Mouse (Mus musculus): ENCODE measurements around the gene Rnf43.

DNA sequence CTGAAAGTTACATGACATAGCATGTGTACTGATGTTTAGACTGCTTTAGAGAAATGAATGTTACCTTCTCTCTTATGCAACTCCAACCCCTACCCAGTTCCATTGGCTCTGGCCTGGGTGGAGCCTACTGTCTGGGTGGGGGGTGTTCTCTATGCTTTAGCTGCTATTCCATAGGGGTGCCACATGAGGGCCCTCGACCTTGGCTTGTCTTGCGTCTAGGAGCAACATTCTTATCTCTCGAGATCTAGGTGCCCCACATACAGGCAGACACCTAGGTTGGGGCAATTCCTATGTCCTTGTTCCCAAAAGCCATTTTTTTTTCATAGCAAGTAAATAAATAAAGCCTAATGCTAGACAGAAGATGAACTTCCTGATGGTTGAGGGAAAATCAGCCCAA is 97.1 kb downstream of the Rnf43 start:
- TF ChIP-seq CTCF (IDR thresholded peaks at IDR 0.05; ENCODE audit: low read depth, low read length) (no peak), TAL1 (conservative IDR thresholded peaks at IDR 0.05; ENCODE audit: low read depth, low read length) (no peak)
